ENCODE assay signal across 8 mouse cellular contexts in genomic region chr11:87986831-87987793, GRCm38 (mm10). TPM values are rescaled to one million over a fixed set of nuclear protein-coding genes. Genes with fewer than 3 reads are reported as not detected.
DNase-seq lines count a peak whose midpoint lies in the region; ATAC-seq lines count a peak whose summit lies in the region.

Gene Dynll2 (minus strand): TSS chr11:87987533.

- intact Hi-C loops in gastrocnemius, postnatal 14 days (cut with DNase I; ENCODE audit: low total_unique reads): loop anchor here (5.0 kb wide), 1 partner anchor 60 kb away; the partner anchor contains the start of gene Srsf1
- intact Hi-C loops in left cerebral cortex, postnatal 10 days (cut with DNase I): loop anchor here (2.0 kb wide), 1 partner anchor 60 kb away; the partner anchor contains the start of gene Srsf1

- peak; percentile 82 for ATAC-seq in megakaryocyte progenitor cell, adult 5-6 weeks (replicated peaks; ENCODE audit: poor library complexity)

- DNase-seq in adrenal gland, adult 2 months: peak; percentile 95
- peak; percentile 97 for DNase-seq in embryo, embryonic 10.5 days (ENCODE audit: low spot score)
- peak; percentile 91 for DNase-seq in gastrocnemius, postnatal 14 days
- DNase-seq in induced T-regulatory cell, adult 2 months (ENCODE audit: low read depth): peak; percentile 89
- peak; percentile 88 to 94 for DNase-seq in left cerebral cortex, postnatal 10 days (ENCODE audit: extremely low spot score in 1 of 2, low spot score in 2 of 2)
- DNase-seq in right cerebral cortex, postnatal 14 days: peak; percentile 89
- peak; percentile 71 for DNase-seq in urinary bladder, postnatal 25 days (ENCODE audit: low spot score)

RNA-seq across cellular contexts. Expression of gene Dynll2, which starts in this region (rescaled TPM):
- 100 to 1,000 TPM; 158 to 251 TPM for total RNA-seq in adrenal gland, adult 2 months (2021)
- 168 and 197 TPM in 2 replicates for polyA plus RNA-seq in adrenal gland, adult 2 months (2012; rRNA removed)
- 100 to 1,000 TPM; 134 to 138 TPM for total RNA-seq in gastrocnemius, postnatal 14 days (2021)
- 100 to 1,000 TPM; 373 to 406 TPM for total RNA-seq in left cerebral cortex, postnatal 10 days (2021)
- 11.1 and 12.8 TPM in 2 replicates for total RNA-seq in megakaryocyte progenitor cell, adult 5-6 weeks (2015)
- 9.7 and 18.0 TPM in 2 replicates for total RNA-seq in megakaryocyte progenitor cell, adult 5-6 weeks (2017)

Comparison
In these comparisons a context has a peak if more than half of its experiments do, and no peak if none do; other contexts are left out.
1. Peak in every context shown above with its lines: DNase-seq and ATAC-seq.
2. RNA of gene Dynll2 (total RNA-seq): 373 to 406 TPM in left cerebral cortex, postnatal 10 days, 158 to 251 TPM in adrenal gland, adult 2 months and 134 to 138 TPM in gastrocnemius, postnatal 14 days; 9.7 to 18.0 TPM in megakaryocyte progenitor cell, adult 5-6 weeks; every median in the first group is over 4 times any median in the second.